Mouse (Mus musculus) small intestine, adult 2 months (tissue): ENCODE results near the gene 3110009E18Rik. TPM values are rescaled to one million over a fixed set of nuclear protein-coding genes. Genes with fewer than 3 reads are reported as not detected.

ENCODE experiments used
- H3K27ac ChIP-seq: fragments of 200-500 bp; 2 replicates; pipeline ENCODE4 v1.5.1; 2012; ENCODE audit warnings: low read depth, low read length, control low read depth, inconsistent platforms; ENCODE audit not compliant: insufficient read depth
- H3K27me3 ChIP-seq: fragments of 200-500 bp; 2 replicates; pipeline ENCODE4 v1.6.1; 2012; ENCODE audit warnings: mild to moderate bottlenecking, moderate library complexity, low read length, inconsistent platforms; ENCODE audit not compliant: control insufficient read depth, insufficient read depth
- H3K36me3 ChIP-seq: fragments of 200-500 bp; 2 replicates; pipeline ENCODE4 v1.6.1; 2012; ENCODE audit warnings: mild to moderate bottlenecking, low read length, control low read depth, inconsistent platforms; ENCODE audit not compliant: control insufficient read depth, insufficient read depth
- H3K4me1 ChIP-seq: fragments of 200-500 bp; 2 replicates; pipeline ENCODE4 v1.6.1; 2012; ENCODE audit warnings: low read length, inconsistent platforms, mixed read lengths; ENCODE audit not compliant: control insufficient read depth, insufficient read depth, insufficient read length
- H3K4me3 ChIP-seq: fragments of 200-500 bp; 2 replicates; pipeline ENCODE4 v1.5.1; 2012; ENCODE audit warnings: low read depth, mild to moderate bottlenecking, control low read depth, inconsistent platforms, low read length, moderate library complexity
- CTCF ChIP-seq: fragments of 200-500 bp; IDR thresholded peaks from 2 replicates; pipeline ENCODE4 v1.5.1; 2012; ENCODE audit warnings: low read depth, mild to moderate bottlenecking, control low read depth, inconsistent platforms, low read length, moderate library complexity, mixed read lengths; ENCODE audit not compliant: insufficient replicate concordance, insufficient read length; ENCODE audit errors: extremely low read depth
- POLR2A ChIP-seq: fragments of 200-500 bp; IDR thresholded peaks from 2 replicates; pipeline ENCODE4 v1.6.1; 2012; ENCODE audit warnings: low read depth, mild to moderate bottlenecking, control low read depth, inconsistent platforms, low read length, moderate library complexity
- WGBS: fragments of 180-500 bp; shearing (Covaris S2); methylation state at CpG from one replicate; pipeline ENCODE4 v1.1.7; 2018; 5-methylcytosine and 5-hydroxymethylcytosine counted together
- polyA plus RNA-seq: library from polyadenylated mRNA; depleted of rRNA; stranded (reverse); fragments of >200 nt; gene quantifications from 2 replicates; pipeline ENCODE4 v1.2.3, GENCODE M21; 2012

The 3110009E18Rik gene
- polyA plus RNA-seq, 1 experiment = not detected

- no peaks in the 10 kb centered on the region for H3K27me3 ChIP-seq
- TF ChIP-seq POLR2A = no peak
- TF ChIP-seq CTCF = no peak
- H3K4me1 ChIP-seq = no peaks in the 10 kb centered on the region
- WGBS = 89% methylated on average over 2 of the region's 2 CpGs
- H3K36me3 ChIP-seq = no peaks in the 10 kb centered on the region
- no peak overlapping the region for H3K27ac ChIP-seq
- H3K4me3 ChIP-seq = no peak overlapping the region
These were observed 75.7 kb downstream of the 3110009E18Rik start for GRCm38 (mm10) chr1:120196724-120197123.

- TF ChIP-seq POLR2A (no peak), CTCF (peak; percentile 90; the same call in 1 of the 2 replicates)
These were observed 76.2 kb downstream of the 3110009E18Rik start for GRCm38 (mm10) chr1:120197189-120197588.

GRCm38 (mm10) chr1:120198151-120198550, 77.2 kb downstream of the 3110009E18Rik start:
- no peak overlapping the region for H3K4me3 ChIP-seq
- H3K4me1 ChIP-seq = no peaks in the 10 kb centered on the region
- TF ChIP-seq POLR2A = no peak
- TF ChIP-seq CTCF = no peak
- 65% methylated on average over 3 of the region's 3 CpGs for WGBS
- no peak overlapping the region for H3K27ac ChIP-seq
- no peaks in the 10 kb centered on the region for H3K36me3 ChIP-seq
- no peaks in the 10 kb centered on the region for H3K27me3 ChIP-seq

More at GRCm38 (mm10) chr1:120197189-120197588, 76.2 kb downstream of the 3110009E18Rik start:
- no peaks in the 10 kb centered on the region for H3K4me1 ChIP-seq
- H3K36me3 ChIP-seq = no peaks in the 10 kb centered on the region
- H3K4me3 ChIP-seq = no peak overlapping the region
- H3K27ac ChIP-seq = no peak overlapping the region
- H3K27me3 ChIP-seq = no peaks in the 10 kb centered on the region
- WGBS = 16% methylated on average over 5 of the region's 5 CpGs

GRCm38 (mm10) chr1:120198942-120199341, 78.0 kb downstream of the 3110009E18Rik start:
- H3K27me3 ChIP-seq = no peaks in the 10 kb centered on the region
- TF ChIP-seq CTCF = no peak
- no peak for TF ChIP-seq POLR2A
- H3K4me3 ChIP-seq = no peak overlapping the region
- no peak overlapping the region for H3K27ac ChIP-seq
- no peaks in the 10 kb centered on the region for H3K4me1 ChIP-seq
- no peaks in the 10 kb centered on the region for H3K36me3 ChIP-seq
- WGBS = 86% methylated on average over 4 of the region's 4 CpGs

GRCm38 (mm10) chr1:120202542-120202941, 81.6 kb downstream of the 3110009E18Rik start:
- Histone ChIP-seq H3K27ac (no peak overlapping the region), H3K4me3 (no peak overlapping the region), H3K36me3 (no peaks in the 10 kb centered on the region), H3K4me1 (no peaks in the 10 kb centered on the region), H3K27me3 (no peaks in the 10 kb centered on the region)
- WGBS = 56% methylated on average over 3 of the region's 3 CpGs
- TF ChIP-seq CTCF (no peak), POLR2A (no peak)

- no peaks in the 10 kb centered on the region for H3K36me3 ChIP-seq
- no peak overlapping the region for H3K4me3 ChIP-seq
- WGBS = 76% methylated on average over 5 of the region's 5 CpGs
- H3K27me3 ChIP-seq = no peaks in the 10 kb centered on the region
- TF ChIP-seq CTCF = no peak
- no peak overlapping the region for H3K27ac ChIP-seq
- no peaks in the 10 kb centered on the region for H3K4me1 ChIP-seq
These were observed 82.8 kb downstream of the 3110009E18Rik start for GRCm38 (mm10) chr1:120203836-120204235.

- Histone ChIP-seq H3K4me3 (no peak overlapping the region), H3K27me3 (no peaks in the 10 kb centered on the region), H3K36me3 (no peaks in the 10 kb centered on the region), H3K27ac (no peak overlapping the region), H3K4me1 (no peaks in the 10 kb centered on the region)
- 72% methylated on average over 1 of the region's 1 CpGs for WGBS
- TF ChIP-seq CTCF = no peak
- no peak for TF ChIP-seq POLR2A
These were observed 83.8 kb downstream of the 3110009E18Rik start for GRCm38 (mm10) chr1:120204834-120205233.

- TF ChIP-seq CTCF = no peak
- no peak for TF ChIP-seq POLR2A
- H3K27me3 ChIP-seq = no peaks in the 10 kb centered on the region
- WGBS = 63% methylated on average over 6 of the region's 6 CpGs
- no peaks in the 10 kb centered on the region for H3K4me1 ChIP-seq
- H3K36me3 ChIP-seq = no peaks in the 10 kb centered on the region
- no peak overlapping the region for H3K27ac ChIP-seq
- H3K4me3 ChIP-seq = no peak overlapping the region
These were observed 86.6 kb downstream of the 3110009E18Rik start for GRCm38 (mm10) chr1:120207568-120207967.
